Mouse (Mus musculus): ENCODE results near the gene Prmt7. TPM values are rescaled to one million over a fixed set of nuclear protein-coding genes. Genes with fewer than 3 reads are reported as not detected.

Gene Prmt7
- polyA plus RNA-seq, 1 experiment: 12.9 TPM

GRCm38 (mm10) chr8:106287445-106287844 lies 76.7 kb downstream of the Prmt7 start:
- TF ChIP-seq CTCF (IDR thresholded peaks at IDR 0.05; ENCODE audit: control insufficient read depth, insufficient read depth, low read length): no peak
- no peak for TF ChIP-seq POLR2A (IDR thresholded peaks at IDR 0.05; ENCODE audit: borderline replicate concordance, control insufficient read depth, low read depth, low read length)
- WGBS: 74% methylated on average over 2 of the region's 2 CpGs
- no peak overlapping the region for H3K27ac ChIP-seq (ENCODE audit: control insufficient read depth, insufficient read depth, low read depth, low read length, poor library complexity)
- no peak overlapping the region for H3K4me3 ChIP-seq (replicated peaks; ENCODE audit: control insufficient read depth, low read depth, low read length)
- H3K4me1 ChIP-seq (ENCODE audit: control insufficient read depth, insufficient read depth, low read length): no peaks in the 10 kb centered on the region; the same call in 1 of the 2 replicates

DNA sequence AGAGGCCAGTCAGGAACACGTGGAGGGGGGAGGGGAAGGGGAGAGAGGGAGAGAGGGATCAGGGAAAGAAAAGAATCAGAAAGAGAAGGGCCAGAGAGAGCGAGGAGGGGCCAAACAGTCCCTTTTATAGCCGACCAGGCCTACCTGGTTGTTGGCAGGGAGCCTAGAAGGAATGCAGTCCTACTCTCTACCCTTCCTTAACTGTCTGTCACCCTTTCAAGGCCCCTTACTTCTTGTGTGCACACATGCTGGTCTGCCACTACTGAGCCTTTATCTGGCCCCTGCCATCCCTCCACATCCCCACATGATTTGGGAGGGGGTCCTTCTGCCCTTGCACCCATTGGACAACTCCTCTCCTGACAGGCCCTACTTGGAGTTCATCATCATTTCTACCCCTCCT lies 78.0 kb downstream of the Prmt7 start:
- H3K4me1 ChIP-seq (ENCODE audit: control insufficient read depth, insufficient read depth, low read length): peaks cover 3% of the 10 kb centered on the region; the same call in 1 of the 2 replicates
- no peak overlapping the region for H3K27ac ChIP-seq (ENCODE audit: control insufficient read depth, insufficient read depth, low read depth, low read length, poor library complexity)
- no peak overlapping the region for H3K4me3 ChIP-seq (replicated peaks; ENCODE audit: control insufficient read depth, low read depth, low read length)
- TF ChIP-seq CTCF (IDR thresholded peaks at IDR 0.05; ENCODE audit: control insufficient read depth, insufficient read depth, low read length) (no peak), POLR2A (IDR thresholded peaks at IDR 0.05; ENCODE audit: borderline replicate concordance, control insufficient read depth, low read depth, low read length) (no peak)
- 53% methylated on average over 2 of the region's 3 CpGs for WGBS

DNA sequence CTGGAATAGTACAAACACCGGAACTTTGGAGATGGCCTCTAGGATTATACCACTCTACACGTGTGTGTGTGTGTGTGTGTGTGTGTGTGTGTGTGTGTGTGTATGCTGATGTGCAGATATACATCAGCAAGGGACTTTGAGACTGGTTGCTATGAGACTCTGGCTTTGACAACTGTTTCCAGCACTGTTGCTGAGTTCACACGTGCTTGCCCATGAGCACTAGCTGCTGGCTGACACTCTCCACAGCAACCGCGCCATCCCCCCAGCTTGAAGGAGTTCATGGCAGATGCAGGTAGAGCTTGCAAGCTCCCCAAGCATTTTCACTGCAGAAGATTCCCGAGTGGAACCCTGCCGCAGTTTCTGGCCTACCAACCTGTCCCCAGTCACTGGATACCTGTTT lies 78.7 kb downstream of the Prmt7 start:
- 70% methylated on average over 7 of the region's 7 CpGs for WGBS

GRCm38 (mm10) chr8:106292484-106293396 lies 82.0 kb downstream of the Prmt7 start:
- Histone ChIP-seq H3K4me3 (replicated peaks; ENCODE audit: control insufficient read depth, low read depth, low read length) (no peak overlapping the region), H3K4me1 (ENCODE audit: control insufficient read depth, insufficient read depth, low read length) (peaks cover 3% of the 10 kb centered on the region; the same call in 1 of the 2 replicates), H3K27ac (ENCODE audit: control insufficient read depth, insufficient read depth, low read depth, low read length, poor library complexity) (peak overlapping the region; percentile 30)
- WGBS: 26% methylated on average over 20 of the region's 20 CpGs
- TF ChIP-seq CTCF (IDR thresholded peaks at IDR 0.05; ENCODE audit: control insufficient read depth, insufficient read depth, low read length) (no peak), POLR2A (IDR thresholded peaks at IDR 0.05; ENCODE audit: borderline replicate concordance, control insufficient read depth, low read depth, low read length) (no peak)

More for the DNA sequence above, 78.7 kb downstream of the Prmt7 start:
- Histone ChIP-seq H3K4me1 (ENCODE audit: control insufficient read depth, insufficient read depth, low read length) (peaks cover 3% of the 10 kb centered on the region; the same call in 1 of the 2 replicates), H3K27ac (ENCODE audit: control insufficient read depth, insufficient read depth, low read depth, low read length, poor library complexity) (no peak overlapping the region), H3K4me3 (replicated peaks; ENCODE audit: control insufficient read depth, low read depth, low read length) (no peak overlapping the region)
- no peak for TF ChIP-seq CTCF (IDR thresholded peaks at IDR 0.05; ENCODE audit: control insufficient read depth, insufficient read depth, low read length)
- TF ChIP-seq POLR2A (IDR thresholded peaks at IDR 0.05; ENCODE audit: borderline replicate concordance, control insufficient read depth, low read depth, low read length): no peak

DNA sequence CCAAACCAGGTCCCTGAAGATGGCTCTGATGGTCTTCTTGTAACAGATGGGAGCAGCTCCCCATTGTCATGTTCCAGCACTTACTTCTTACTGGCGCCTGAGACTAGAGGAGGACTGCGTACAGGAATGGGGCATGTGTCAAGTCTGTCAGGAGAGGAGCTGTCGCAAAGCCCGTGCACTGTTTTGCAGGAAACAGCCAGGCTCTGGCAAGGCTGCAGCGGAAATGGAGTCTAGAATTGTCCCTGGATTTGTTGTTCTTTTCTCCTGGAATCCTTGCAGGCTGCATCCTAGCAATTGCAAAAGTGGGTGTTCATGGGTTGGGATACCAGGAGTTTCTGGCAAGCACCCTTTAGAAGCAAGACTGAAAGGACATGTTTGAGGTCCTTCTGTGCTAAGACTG lies 87.5 kb downstream of the Prmt7 start:
- 81% methylated on average over 5 of the region's 5 CpGs for WGBS
- TF ChIP-seq POLR2A (IDR thresholded peaks at IDR 0.05; ENCODE audit: borderline replicate concordance, control insufficient read depth, low read depth, low read length): no peak
- no peak for TF ChIP-seq CTCF (IDR thresholded peaks at IDR 0.05; ENCODE audit: control insufficient read depth, insufficient read depth, low read length)
- no peak overlapping the region for H3K27ac ChIP-seq (ENCODE audit: control insufficient read depth, insufficient read depth, low read depth, low read length, poor library complexity)
- no peaks in the 10 kb centered on the region for H3K4me1 ChIP-seq (ENCODE audit: control insufficient read depth, insufficient read depth, low read length)
- no peak overlapping the region for H3K4me3 ChIP-seq (replicated peaks; ENCODE audit: control insufficient read depth, low read depth, low read length)

DNA sequence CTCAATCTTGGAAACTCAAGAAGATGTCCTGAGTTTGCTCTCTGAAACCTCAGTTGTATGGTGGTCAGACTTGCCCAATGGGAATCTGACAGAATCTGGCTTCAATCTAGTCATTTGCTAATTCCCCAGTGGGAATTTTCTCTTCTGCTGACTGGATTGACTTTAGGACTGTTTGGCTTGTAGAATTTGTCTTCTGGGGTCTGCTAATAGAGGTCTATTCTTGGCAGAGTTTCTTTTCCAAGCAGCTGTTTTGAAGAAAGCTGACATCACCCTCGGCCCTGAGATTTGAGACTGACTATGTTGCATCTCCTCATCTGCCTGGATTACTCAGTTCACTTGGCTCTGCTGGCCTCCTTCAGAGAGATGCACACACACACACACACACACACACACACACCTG lies 88.1 kb downstream of the Prmt7 start:
- no peak for TF ChIP-seq CTCF (IDR thresholded peaks at IDR 0.05; ENCODE audit: control insufficient read depth, insufficient read depth, low read length)
- TF ChIP-seq POLR2A (IDR thresholded peaks at IDR 0.05; ENCODE audit: borderline replicate concordance, control insufficient read depth, low read depth, low read length): no peak
- Histone ChIP-seq H3K27ac (ENCODE audit: control insufficient read depth, insufficient read depth, low read depth, low read length, poor library complexity) (no peak overlapping the region), H3K4me1 (ENCODE audit: control insufficient read depth, insufficient read depth, low read length) (no peaks in the 10 kb centered on the region), H3K4me3 (replicated peaks; ENCODE audit: control insufficient read depth, low read depth, low read length) (no peak overlapping the region)
- WGBS: 61% methylated on average over 1 of the region's 1 CpGs

DNA sequence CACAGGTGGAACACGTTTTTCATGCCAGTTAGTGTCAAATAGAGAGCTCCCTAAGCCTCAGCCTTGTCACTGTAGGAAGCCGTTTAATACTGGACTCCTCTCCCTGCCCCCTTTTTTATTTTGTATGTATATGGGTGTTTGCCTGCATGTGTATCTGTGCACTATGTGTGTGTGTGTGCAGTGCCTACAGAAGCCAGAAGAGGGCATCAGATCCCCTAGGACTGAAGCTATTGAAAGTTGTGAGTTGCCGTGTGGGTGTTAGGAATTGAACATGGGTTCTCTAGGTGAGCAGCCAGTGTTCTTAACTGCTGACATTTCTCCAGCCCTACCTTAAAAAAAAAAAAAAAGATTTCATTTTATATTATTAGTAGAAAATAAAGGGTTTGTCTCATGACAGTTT lies 89.0 kb downstream of the Prmt7 start:
- no peak for TF ChIP-seq CTCF (IDR thresholded peaks at IDR 0.05; ENCODE audit: control insufficient read depth, insufficient read depth, low read length)
- no peak for TF ChIP-seq POLR2A (IDR thresholded peaks at IDR 0.05; ENCODE audit: borderline replicate concordance, control insufficient read depth, low read depth, low read length)
- no peaks in the 10 kb centered on the region for H3K4me1 ChIP-seq (ENCODE audit: control insufficient read depth, insufficient read depth, low read length)
- WGBS: 81% methylated on average over 3 of the region's 3 CpGs
- no peak overlapping the region for H3K27ac ChIP-seq (ENCODE audit: control insufficient read depth, insufficient read depth, low read depth, low read length, poor library complexity)
- H3K4me3 ChIP-seq (replicated peaks; ENCODE audit: control insufficient read depth, low read depth, low read length): no peak overlapping the region

- Histone ChIP-seq H3K27ac (ENCODE audit: control insufficient read depth, insufficient read depth, low read depth, low read length, poor library complexity) (no peak overlapping the region), H3K4me3 (replicated peaks; ENCODE audit: control insufficient read depth, low read depth, low read length) (no peak overlapping the region), H3K4me1 (ENCODE audit: control insufficient read depth, insufficient read depth, low read length) (no peaks in the 10 kb centered on the region)
- 75% methylated on average over 9 of the region's 9 CpGs for WGBS
- TF ChIP-seq POLR2A (IDR thresholded peaks at IDR 0.05; ENCODE audit: borderline replicate concordance, control insufficient read depth, low read depth, low read length) (no peak), CTCF (IDR thresholded peaks at IDR 0.05; ENCODE audit: control insufficient read depth, insufficient read depth, low read length) (no peak)
Observed at GRCm38 (mm10) chr8:106300739-106301715, 90.3 kb downstream of the Prmt7 start.

Other genes starting within 250 kb of the Prmt7 start
- 15.9 and 21.3 TPM in 2 replicates for gene Slc12a4, start 244.8 kb upstream of the Prmt7 start, polyA plus RNA-seq (2011; ENCODE audit: insufficient read depth, insufficient read length, low replicate concordance, missing spikeins)
- not detected in 2 replicates for gene Dpep3, start 231.5 kb upstream of the Prmt7 start, polyA plus RNA-seq (2011; ENCODE audit: insufficient read depth, insufficient read length, low replicate concordance, missing spikeins)
- gene Dus2, start 219.6 kb upstream of the Prmt7 start, polyA plus RNA-seq (2011; ENCODE audit: insufficient read depth, insufficient read length, low replicate concordance, missing spikeins): 13.5 and 17.1 TPM in 2 replicates
- gene Dpep2nb, start 205.0 kb upstream of the Prmt7 start, polyA plus RNA-seq (2011; ENCODE audit: insufficient read depth, insufficient read length, low replicate concordance, missing spikeins): not detected in 2 replicates
- 4.0 and 6.0 TPM in 2 replicates for gene Ddx28, start 199.1 kb upstream of the Prmt7 start, polyA plus RNA-seq (2011; ENCODE audit: insufficient read depth, insufficient read length, low replicate concordance, missing spikeins)
- 8.5 and 17.8 TPM in 2 replicates for gene Nfatc3, start 152.1 kb upstream of the Prmt7 start, polyA plus RNA-seq (2011; ENCODE audit: insufficient read depth, insufficient read length, low replicate concordance, missing spikeins)
- gene Esrp2, start 74.0 kb upstream of the Prmt7 start, polyA plus RNA-seq (2011; ENCODE audit: insufficient read depth, insufficient read length, low replicate concordance, missing spikeins): not detected in 2 replicates
- 8.4 and 20.8 TPM in 2 replicates for gene Pla2g15, start 60.5 kb upstream of the Prmt7 start, polyA plus RNA-seq (2011; ENCODE audit: insufficient read depth, insufficient read length, low replicate concordance, missing spikeins)
- 3.7 and 8.3 TPM in 2 replicates for gene Slc7a6, start 42.1 kb upstream of the Prmt7 start, polyA plus RNA-seq (2011; ENCODE audit: insufficient read depth, insufficient read length, low replicate concordance, missing spikeins)
- gene Slc7a6os, start within 50 bp of the Prmt7 start, polyA plus RNA-seq (2011; ENCODE audit: insufficient read depth, insufficient read length, low replicate concordance, missing spikeins): 23.9 and 53.8 TPM in 2 replicates
- 0.87 TPM in 1 of 2 replicates, not detected in the other for gene Smpd3, start 127.1 kb downstream of the Prmt7 start, polyA plus RNA-seq (2011; ENCODE audit: insufficient read depth, insufficient read length, low replicate concordance, missing spikeins)
- 3.3 and 10.6 TPM in 2 replicates for gene Zfp90, start 204.4 kb downstream of the Prmt7 start, polyA plus RNA-seq (2011; ENCODE audit: insufficient read depth, insufficient read length, low replicate concordance, missing spikeins)

Measured in bone marrow, adult 2 months (tissue).